Mouse (Mus musculus) ES-Bruce4 (cell line): ENCODE measurements at regions not wholly inside any gene's neighbourhood (a gene's known extent, or its start where the extent isn't known, plus 50 kb on each side); places are given as distances from the start of the nearest gene placed in this dataset.

Source experiments
- CTCF ChIP-seq: IDR thresholded peaks from one replicate; pipeline ENCODE4 v1.8.1; 2011; ENCODE audit warnings: low read depth, low read length
- EP300 ChIP-seq: IDR thresholded peaks from 2 replicates; pipeline ENCODE4 v1.6.1; 2011; ENCODE audit warnings: low read depth, low read length; ENCODE audit not compliant: insufficient read depth
- POLR2A ChIP-seq: IDR thresholded peaks from one replicate; pipeline ENCODE4 v1.8.1; 2011; ENCODE audit warnings: low read length; ENCODE audit not compliant: insufficient read depth

DNA sequence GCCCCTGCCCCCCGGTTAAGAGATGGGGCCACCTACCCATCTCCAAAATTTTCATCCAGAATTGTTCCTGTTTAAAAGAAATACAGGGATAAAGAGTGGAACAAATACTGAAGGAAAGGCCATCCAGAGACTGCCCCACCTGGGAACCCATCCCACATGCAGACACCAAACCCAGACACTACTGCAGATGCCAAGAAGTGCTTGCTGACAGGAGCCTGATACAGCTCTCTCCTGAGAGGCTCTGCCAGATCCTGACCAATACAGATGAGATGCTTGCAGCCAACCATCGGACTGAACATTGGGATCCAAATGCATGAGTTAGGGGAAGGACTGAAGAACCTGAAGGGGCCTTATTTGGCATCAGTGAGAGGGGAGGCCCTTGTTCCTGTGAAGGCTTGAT is 363.2 kb upstream of the Trib2 start:
- TF ChIP-seq CTCF (no peak), POLR2A (no peak), EP300 (no peak)
